Mouse (Mus musculus) hindbrain, embryonic 12.5 days (tissue): ENCODE measurements around the gene Coq5. TPM values are rescaled to one million over a fixed set of nuclear protein-coding genes. Genes with fewer than 3 reads are reported as not detected.

Source experiments
- polyA plus RNA-seq: library from polyadenylated mRNA; unstranded; fragments of >200 nt; fragmentation: Nextera tagmentation; extraction: Ambion mirVana; gene quantifications from 2 replicates; pipeline ENCODE4 v1.2.1, GENCODE M21; 2016

The Coq5 gene
- polyA plus RNA-seq, 1 experiment from 2014 or later: 51.3 TPM

Other genes with a start within 250 kb of the Coq5 start
- 22.3 and 30.3 TPM in 2 replicates for gene Gm10401, start 181.4 kb upstream of the Coq5 start, polyA plus RNA-seq
- 38.7 and 41.9 TPM in 2 replicates for gene Acads, start 160.3 kb upstream of the Coq5 start, polyA plus RNA-seq
- 57.5 and 62.0 TPM in 2 replicates for gene Unc119b, start 144.7 kb upstream of the Coq5 start, polyA plus RNA-seq
- gene Mlec, start 121.5 kb upstream of the Coq5 start, polyA plus RNA-seq: 65.0 and 72.9 TPM in 2 replicates
- gene Cabp1, start 85.3 kb upstream of the Coq5 start, polyA plus RNA-seq: 10.3 and 10.5 TPM in 2 replicates
- gene Pop5, start 43.8 kb upstream of the Coq5 start, polyA plus RNA-seq: 78.6 and 90.5 TPM in 2 replicates
- gene Rnf10, start 6.8 kb upstream of the Coq5 start, polyA plus RNA-seq: 197 and 202 TPM in 2 replicates
- gene Dynll1, start 21.3 kb downstream of the Coq5 start, polyA plus RNA-seq: 1,295 and 1,383 TPM in 2 replicates
- gene Srsf9, start 47.5 kb downstream of the Coq5 start, polyA plus RNA-seq: 306 and 309 TPM in 2 replicates
- 31.6 and 38.6 TPM in 2 replicates for gene Gatc, start 61.5 kb downstream of the Coq5 start, polyA plus RNA-seq
- gene Triap1, start 61.6 kb downstream of the Coq5 start, polyA plus RNA-seq: 49.5 and 54.5 TPM in 2 replicates
- gene Cox6a1, start 69.3 kb downstream of the Coq5 start, polyA plus RNA-seq: 728 and 823 TPM in 2 replicates
- 128 and 131 TPM in 2 replicates for gene Msi1, start 149.9 kb downstream of the Coq5 start, polyA plus RNA-seq
- gene Pla2g1b, start 186.6 kb downstream of the Coq5 start, polyA plus RNA-seq: not detected in 2 replicates
- gene Sirt4, start 205.1 kb downstream of the Coq5 start, polyA plus RNA-seq: 23.1 and 24.7 TPM in 2 replicates
- 34.0 and 39.2 TPM in 2 replicates for gene Pxn, start 227.0 kb downstream of the Coq5 start, polyA plus RNA-seq